Mouse (Mus musculus): ENCODE data around the gene Smad3. TPM values are rescaled to one million over a fixed set of nuclear protein-coding genes. Genes with fewer than 3 reads are reported as not detected.

Gene Smad3
- polyA plus RNA-seq, 1 experiment from 2014 or later, result 24.5 TPM

DNA sequence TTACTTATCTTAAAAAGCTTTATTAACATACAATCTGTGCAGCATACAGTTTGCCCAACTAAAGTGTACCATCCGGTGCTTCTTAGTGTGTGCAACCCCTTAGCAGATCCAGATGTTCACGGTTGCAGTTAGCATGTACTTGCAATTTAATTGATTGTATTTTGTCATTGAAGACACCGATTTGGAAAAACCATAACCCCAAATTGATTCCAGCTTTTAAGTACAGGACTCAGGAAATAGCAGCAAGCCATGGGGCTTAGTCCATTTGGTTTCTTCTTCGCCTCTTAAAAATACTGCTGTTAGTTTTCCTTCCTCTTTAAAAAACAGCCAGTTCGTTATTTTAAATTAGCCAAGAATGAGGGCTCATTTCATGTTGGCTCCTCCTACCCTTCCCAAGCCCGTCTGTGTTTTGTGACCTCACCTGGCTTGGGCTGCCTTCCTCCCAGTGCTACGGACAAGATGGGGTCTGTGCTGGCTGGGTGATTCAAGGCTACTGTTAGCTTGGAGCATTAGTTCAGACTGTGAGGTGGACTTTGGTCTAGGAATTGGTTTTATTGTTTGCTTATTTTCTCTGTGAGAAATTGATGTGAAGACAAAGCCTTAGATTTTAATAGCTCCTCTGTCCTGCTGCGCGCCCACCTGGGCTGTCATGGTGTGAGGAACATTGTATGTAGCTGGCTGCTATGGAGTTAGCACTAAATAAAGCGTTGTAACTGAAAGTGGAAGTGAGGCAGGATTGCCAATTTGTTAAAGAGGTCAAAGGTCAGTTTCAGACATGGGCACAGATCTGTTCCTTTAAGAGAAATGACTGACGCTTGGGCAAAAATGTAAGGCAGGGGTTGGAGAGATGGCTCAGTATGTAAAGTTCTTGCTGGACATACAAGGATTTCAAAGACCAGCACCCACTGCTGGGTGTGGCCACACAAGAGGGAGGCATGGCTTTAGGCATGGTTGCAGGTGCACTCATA is 143.5 kb downstream of the Smad3 start:
- Histone ChIP-seq H3K4me2 (replicated peaks) (no peak overlapping the region), H3K9me3 (no peaks in the 10 kb centered on the region), H3K4me3 (no peak overlapping the region), H3K9ac (no peak overlapping the region), H3K27me3 (replicated peaks) (no peaks in the 10 kb centered on the region), H3K4me1 (peaks cover 33% of the 10 kb centered on the region), H3K27ac (no peak overlapping the region), H3K36me3 (peaks cover 22% of the 10 kb centered on the region)
- no peak for ATAC-seq (ENCODE audit: low FRiP score, low read depth)
- WGBS, result 85% methylated on average over 11 of the region's 11 CpGs

DNA sequence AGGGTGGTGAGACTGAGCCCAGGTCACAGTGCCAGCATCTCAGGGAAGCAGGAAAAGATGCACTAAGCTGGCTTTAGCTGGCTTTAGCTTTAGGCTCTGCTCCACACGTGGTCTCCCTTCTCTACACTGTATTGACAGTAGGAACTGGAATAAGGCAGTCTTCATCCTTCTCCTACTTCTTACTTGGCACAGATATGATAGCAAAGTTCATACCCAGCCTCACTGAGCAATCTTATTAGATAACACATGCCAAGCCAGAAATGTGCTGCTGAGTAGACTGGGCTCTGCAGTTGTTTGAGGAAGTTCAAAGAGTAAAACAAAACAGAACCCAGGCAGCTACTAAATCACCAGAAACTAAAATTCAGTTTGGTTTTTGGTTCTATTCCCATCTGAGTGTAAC is 144.2 kb downstream of the Smad3 start:
- no peak for ATAC-seq (ENCODE audit: low FRiP score, low read depth)
- no peak overlapping the region for H3K27ac ChIP-seq
- H3K27me3 ChIP-seq (replicated peaks), result no peaks in the 10 kb centered on the region
- H3K9me3 ChIP-seq, result no peaks in the 10 kb centered on the region
- H3K4me2 ChIP-seq (replicated peaks), result no peak overlapping the region; the same call in 1 of the 2 replicates
- peaks cover 17% of the 10 kb centered on the region for H3K36me3 ChIP-seq
- no peak overlapping the region for H3K9ac ChIP-seq
- peaks cover 33% of the 10 kb centered on the region for H3K4me1 ChIP-seq
- no peak overlapping the region for H3K4me3 ChIP-seq
- 63% methylated on average over 1 of the region's 1 CpGs for WGBS

DNA sequence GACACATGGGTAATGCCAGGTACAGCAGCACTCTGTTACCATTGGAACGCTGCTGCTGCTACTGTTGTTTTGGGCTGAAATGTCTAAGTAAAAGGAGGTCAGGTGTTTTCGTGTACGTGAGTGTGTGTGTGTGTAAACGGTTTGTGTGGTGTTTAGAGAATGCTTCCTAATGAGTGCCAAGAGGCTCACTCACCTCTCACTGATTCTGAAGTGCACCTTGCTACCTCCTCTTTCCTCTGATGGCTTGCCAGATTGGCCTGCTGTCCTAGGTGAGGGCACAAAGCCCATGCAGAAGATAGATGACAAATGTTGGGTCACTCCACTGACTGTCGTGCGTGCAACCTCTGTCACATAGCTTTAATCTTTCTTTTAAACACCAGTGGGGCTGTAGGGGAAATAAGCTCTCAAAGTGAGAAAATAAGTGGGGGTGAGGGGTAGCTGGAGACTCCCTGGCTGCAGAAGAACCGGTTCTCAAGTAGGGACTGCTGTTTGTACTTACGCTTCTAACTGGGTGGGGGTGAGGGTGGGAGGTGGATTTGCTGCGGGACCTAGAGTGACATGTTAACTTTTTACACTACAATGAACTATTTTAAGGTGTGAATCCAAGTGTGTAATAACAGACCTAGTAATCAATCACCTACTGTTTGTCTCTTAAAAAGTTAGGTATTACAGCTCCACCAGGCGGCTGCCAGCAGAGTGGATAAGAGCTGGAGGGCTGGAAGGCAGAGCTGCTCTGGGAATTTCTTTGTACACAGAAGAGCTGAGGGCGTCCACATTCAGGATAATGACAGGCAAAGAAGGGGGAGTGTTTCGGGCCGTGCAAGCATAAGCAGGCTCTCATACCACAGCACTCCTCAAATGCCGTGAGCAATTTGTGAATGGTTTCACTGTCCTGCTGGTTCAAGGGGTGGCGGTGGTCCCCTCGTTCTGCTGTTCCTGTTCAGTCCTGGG is 145.0 kb downstream of the Smad3 start:
- no peaks in the 10 kb centered on the region for H3K9me3 ChIP-seq
- no peaks in the 10 kb centered on the region for H3K27me3 ChIP-seq (replicated peaks)
- 51% methylated on average over 16 of the region's 16 CpGs for WGBS
- no peak overlapping the region for H3K27ac ChIP-seq
- peaks cover 10% of the 10 kb centered on the region for H3K36me3 ChIP-seq
- H3K4me2 ChIP-seq (replicated peaks), result no peak overlapping the region; the same call in 1 of the 2 replicates
- no peak overlapping the region for H3K9ac ChIP-seq
- peaks cover 33% of the 10 kb centered on the region for H3K4me1 ChIP-seq
- ATAC-seq (ENCODE audit: low FRiP score, low read depth), result no peak
- no peak overlapping the region for H3K4me3 ChIP-seq

DNA sequence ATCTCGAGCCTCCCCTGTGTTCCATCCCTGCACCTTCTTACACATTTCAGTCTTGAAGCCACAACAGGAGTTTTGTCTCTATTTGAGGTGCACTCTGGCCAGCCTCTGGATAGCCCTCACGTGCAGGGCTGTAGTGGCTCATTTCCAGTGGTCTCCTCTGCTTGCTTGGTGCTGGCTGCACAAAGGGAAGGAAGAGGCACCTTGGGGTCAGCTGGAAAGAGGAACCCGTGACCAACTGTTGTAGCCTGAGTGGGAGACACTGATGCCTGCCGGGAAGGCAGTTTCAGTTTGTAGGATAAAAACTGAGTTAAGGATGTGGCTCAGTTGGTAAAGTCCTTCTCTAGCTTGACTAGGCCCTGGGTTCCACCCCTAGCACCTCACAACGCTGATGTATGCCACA is 145.8 kb downstream of the Smad3 start:
- no peak for ATAC-seq (ENCODE audit: low FRiP score, low read depth)
- Histone ChIP-seq H3K4me3 (no peak overlapping the region), H3K9me3 (no peaks in the 10 kb centered on the region), H3K9ac (no peak overlapping the region), H3K36me3 (peaks cover 3% of the 10 kb centered on the region), H3K27ac (no peak overlapping the region), H3K4me1 (peaks cover 33% of the 10 kb centered on the region), H3K27me3 (replicated peaks) (no peaks in the 10 kb centered on the region), H3K4me2 (replicated peaks) (no peak overlapping the region)
- WGBS, result 63% methylated on average over 5 of the region's 5 CpGs

DNA sequence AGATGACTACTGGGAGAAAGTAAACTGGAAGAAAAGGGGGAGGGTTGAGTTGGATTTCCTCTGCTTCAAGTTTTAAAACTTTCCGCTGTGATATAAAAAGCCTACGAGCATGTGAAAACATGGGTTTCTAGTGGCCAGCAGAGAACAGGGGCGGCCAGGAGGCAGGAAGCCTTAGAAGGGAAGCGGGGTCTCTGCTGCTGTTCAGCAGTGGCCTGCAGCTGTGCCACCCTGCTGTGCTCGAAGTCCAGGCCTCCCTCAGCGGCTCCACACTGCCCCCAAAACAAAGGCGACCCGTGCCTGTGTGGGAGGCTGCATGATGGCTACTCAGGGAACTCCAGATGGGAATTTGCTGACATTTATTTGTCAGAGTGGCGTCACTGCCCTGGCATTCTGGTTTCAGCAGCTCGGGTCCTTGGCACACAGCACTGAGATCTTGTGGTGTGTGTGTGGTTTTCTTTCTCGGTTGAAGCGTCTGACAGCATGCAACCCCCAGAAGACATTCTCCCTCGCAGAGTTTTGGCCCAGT is 146.9 kb downstream of the Smad3 start:
- Histone ChIP-seq H3K27ac (peak overlapping the region; percentile 6; the same call in 1 of the 2 replicates), H3K36me3 (no peaks in the 10 kb centered on the region), H3K9me3 (no peaks in the 10 kb centered on the region), H3K4me2 (replicated peaks) (peak overlapping the region; percentile 38), H3K9ac (0 out of 2 replicates have a peak overlapping the region, but pooled peaks have one; percentile 13), H3K4me3 (no peak overlapping the region), H3K4me1 (peaks cover 29% of the 10 kb centered on the region), H3K27me3 (replicated peaks) (no peaks in the 10 kb centered on the region)
- no peak for ATAC-seq (ENCODE audit: low FRiP score, low read depth)
- WGBS, result 16% methylated on average over 13 of the region's 13 CpGs

GRCm38 (mm10) chr9:63610231-63610630 is 147.6 kb downstream of the Smad3 start:
- Histone ChIP-seq H3K36me3 (no peaks in the 10 kb centered on the region), H3K27ac (no peak overlapping the region)
- WGBS, result 90% methylated on average over 6 of the region's 6 CpGs

DNA sequence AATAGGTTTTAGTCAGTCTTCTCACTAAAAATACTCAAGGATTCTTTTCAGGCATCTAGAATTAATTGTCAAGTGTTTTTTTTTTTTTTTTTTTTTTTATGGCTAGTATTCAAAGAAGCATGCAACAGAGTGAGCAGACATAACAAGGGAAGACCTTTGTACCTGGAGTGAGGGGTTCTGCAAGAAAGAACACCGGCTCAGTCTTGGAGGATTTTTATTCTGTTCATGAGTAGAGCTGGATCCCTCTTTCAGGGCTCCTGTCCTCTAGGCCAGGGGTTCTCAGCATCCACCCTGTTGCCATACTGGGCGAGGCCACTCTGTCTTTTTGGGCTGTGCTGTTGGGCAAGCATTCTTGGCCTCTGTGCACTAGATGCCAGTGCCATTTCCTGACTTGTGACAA is 148.0 kb downstream of the Smad3 start:
- no peak overlapping the region for H3K27ac ChIP-seq
- WGBS, result 95% methylated on average over 2 of the region's 2 CpGs
- no peaks in the 10 kb centered on the region for H3K36me3 ChIP-seq
- H3K4me2 ChIP-seq (replicated peaks), result no peak overlapping the region
- peaks cover 29% of the 10 kb centered on the region for H3K4me1 ChIP-seq
- H3K9ac ChIP-seq, result no peak overlapping the region
- H3K27me3 ChIP-seq (replicated peaks), result no peaks in the 10 kb centered on the region
- no peak for ATAC-seq (ENCODE audit: low FRiP score, low read depth)
- no peak overlapping the region for H3K4me3 ChIP-seq
- H3K9me3 ChIP-seq, result no peaks in the 10 kb centered on the region

More at GRCm38 (mm10) chr9:63610231-63610630, 147.6 kb downstream of the Smad3 start:
- Histone ChIP-seq H3K4me1 (peaks cover 29% of the 10 kb centered on the region), H3K27me3 (replicated peaks) (no peaks in the 10 kb centered on the region), H3K9ac (no peak overlapping the region), H3K4me2 (replicated peaks) (no peak overlapping the region), H3K4me3 (no peak overlapping the region), H3K9me3 (no peaks in the 10 kb centered on the region)
- ATAC-seq (ENCODE audit: low FRiP score, low read depth), result no peak

DNA sequence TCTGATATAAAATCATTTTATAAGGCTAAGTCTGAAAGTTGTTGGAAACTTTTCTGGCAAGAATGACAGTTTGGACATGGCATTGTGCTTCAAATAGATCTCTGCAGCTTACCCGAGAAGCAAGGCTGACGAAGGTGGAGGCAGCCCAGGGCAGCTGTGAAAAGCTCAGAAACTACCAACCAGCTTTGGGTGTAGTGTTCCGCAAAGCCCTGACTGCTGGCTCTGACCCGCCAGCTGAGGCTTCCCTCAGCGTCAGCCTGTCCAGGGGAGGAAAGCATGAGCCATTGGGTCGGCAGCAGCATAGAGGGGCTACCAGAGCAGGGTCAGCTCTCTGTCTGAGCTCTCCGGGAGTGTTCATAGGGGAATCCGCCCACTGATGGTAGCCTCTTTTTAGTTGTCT is 148.5 kb downstream of the Smad3 start:
- H3K27me3 ChIP-seq (replicated peaks), result no peaks in the 10 kb centered on the region
- no peak for ATAC-seq (ENCODE audit: low FRiP score, low read depth)
- 80% methylated on average over 8 of the region's 8 CpGs for WGBS
- H3K4me2 ChIP-seq (replicated peaks), result no peak overlapping the region
- no peak overlapping the region for H3K9ac ChIP-seq
- H3K9me3 ChIP-seq, result no peaks in the 10 kb centered on the region
- H3K4me3 ChIP-seq, result no peak overlapping the region
- H3K36me3 ChIP-seq, result no peaks in the 10 kb centered on the region
- H3K27ac ChIP-seq, result no peak overlapping the region
- peaks cover 31% of the 10 kb centered on the region for H3K4me1 ChIP-seq

GRCm38 (mm10) chr9:63608006-63608405 is 149.8 kb downstream of the Smad3 start:
- Histone ChIP-seq H3K9ac (no peak overlapping the region), H3K36me3 (no peaks in the 10 kb centered on the region), H3K27ac (no peak overlapping the region), H3K4me2 (replicated peaks) (no peak overlapping the region), H3K4me3 (no peak overlapping the region), H3K4me1 (peaks cover 37% of the 10 kb centered on the region), H3K9me3 (no peaks in the 10 kb centered on the region), H3K27me3 (replicated peaks) (no peaks in the 10 kb centered on the region)
- ATAC-seq (ENCODE audit: low FRiP score, low read depth), result no peak
- 85% methylated on average over 6 of the region's 6 CpGs for WGBS

- no peak overlapping the region for H3K9ac ChIP-seq
- ATAC-seq (ENCODE audit: low FRiP score, low read depth), result no peak
- H3K36me3 ChIP-seq, result no peaks in the 10 kb centered on the region
- H3K9me3 ChIP-seq, result no peaks in the 10 kb centered on the region
- H3K4me3 ChIP-seq, result no peak overlapping the region
- peaks cover 25% of the 10 kb centered on the region for H3K4me1 ChIP-seq
- H3K27me3 ChIP-seq (replicated peaks), result no peaks in the 10 kb centered on the region
- 75% methylated on average over 2 of the region's 2 CpGs for WGBS
- H3K27ac ChIP-seq, result no peak overlapping the region
- H3K4me2 ChIP-seq (replicated peaks), result no peak overlapping the region
Measured at GRCm38 (mm10) chr9:63606594-63606993, 151.2 kb downstream of the Smad3 start.

GRCm38 (mm10) chr9:63603849-63604248 is 153.9 kb downstream of the Smad3 start:
- 69% methylated on average over 6 of the region's 6 CpGs for WGBS
- Histone ChIP-seq H3K36me3 (no peaks in the 10 kb centered on the region), H3K4me2 (replicated peaks) (peak overlapping the region; percentile 65), H3K27ac (no peak overlapping the region), H3K9ac (no peak overlapping the region), H3K4me1 (peaks cover 15% of the 10 kb centered on the region), H3K4me3 (no peak overlapping the region), H3K9me3 (no peaks in the 10 kb centered on the region), H3K27me3 (replicated peaks) (no peaks in the 10 kb centered on the region)
- no peak for ATAC-seq (ENCODE audit: low FRiP score, low read depth)
